Mouse (Mus musculus) heart, postnatal 25 days (tissue): ENCODE measurements around the gene Ogfod3. TPM values are rescaled to one million over a fixed set of nuclear protein-coding genes. Genes with fewer than 3 reads are reported as not detected.

Experiments used
- DNase-seq: peaks from one replicate; pipeline ENCODE4 v3.0.0; 2022; ENCODE audit warnings: low spot score
- intact Hi-C: fragments of 180-260 bp; cut with DNase I; formaldehyde crosslinking; loops from one replicate; pipeline ENCODE4 v1.15.1; 2025
- total RNA-seq, 2 experiments: library from RNA; stranded (reverse); gene quantifications; 2 replicates each; pipeline ENCODE4 v1.2.3; 2021

Gene Ogfod3
- total RNA-seq, 2 experiments from 2014 or later: 14.5 to 14.6 TPM

DNA sequence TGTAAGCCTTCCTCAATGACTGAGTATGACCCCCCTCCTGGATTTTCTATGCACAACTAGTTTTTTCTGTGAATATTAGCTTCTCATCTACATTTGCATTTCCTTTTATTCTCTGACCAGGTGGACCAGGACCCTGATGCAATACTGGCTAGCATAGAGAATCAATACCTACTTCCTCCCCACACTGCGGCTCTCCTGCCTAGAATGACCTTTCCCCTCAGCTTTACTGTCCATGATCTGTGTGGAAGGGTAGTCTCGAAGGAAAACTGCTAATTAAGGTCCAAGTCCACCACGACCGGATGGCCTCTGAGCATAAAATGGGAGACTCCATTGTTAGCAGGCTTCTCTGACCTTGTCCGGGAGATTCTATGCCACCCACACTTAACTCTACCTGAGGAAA is 66.8 kb downstream of the Ogfod3 start:
- intact Hi-C loops: no loop called here
- DNase-seq: no peak

- intact Hi-C loops: no loop called here
- DNase-seq: no peak
Observed at GRCm38 (mm10) chr11:121134600-121134999, 69.9 kb downstream of the Ogfod3 start.

- intact Hi-C loops: no loop called here
- DNase-seq: no peak
Observed at GRCm38 (mm10) chr11:121129616-121130015, 74.9 kb downstream of the Ogfod3 start.

Other genes with a start within 250 kb of the Ogfod3 start
- gene Csnk1d, start 213.4 kb downstream of the Ogfod3 start, total RNA-seq: 10 to 100 TPM; 50.7 to 56.5 TPM
- gene Cd7, start 165.3 kb downstream of the Ogfod3 start, total RNA-seq: under 1 TPM; 0.28 to 0.57 TPM
- gene Sectm1b, start 141.1 kb downstream of the Ogfod3 start, total RNA-seq: not detected
- gene Sectm1a, start 123.5 kb downstream of the Ogfod3 start, total RNA-seq: not detected
- gene Tex19.2, start 86.0 kb downstream of the Ogfod3 start, total RNA-seq: not detected
- not detected for gene Tex19.1, start 58.6 kb downstream of the Ogfod3 start, total RNA-seq
- gene Uts2r, start 44.4 kb downstream of the Ogfod3 start, total RNA-seq: under 1 TPM; 0.34 to 0.81 TPM
- 10 to 100 TPM; 10.2 to 11.0 TPM for gene Hexdc, start 278 bp downstream of the Ogfod3 start, total RNA-seq
- 1 to 10 TPM; 7.8 to 9.5 TPM for gene Cybc1, start 24.6 kb upstream of the Ogfod3 start, total RNA-seq
- gene Narf, start 32.5 kb upstream of the Ogfod3 start, total RNA-seq: 100 to 1,000 TPM in 1 of 2 experiments, 10 to 100 TPM in 1; 97.7 to 123 TPM
- gene Foxk2, start 55.3 kb upstream of the Ogfod3 start, total RNA-seq: 10 to 100 TPM; 19.1 to 20.0 TPM
- gene Wdr45b, start 149.7 kb upstream of the Ogfod3 start, total RNA-seq: 10 to 100 TPM; 32.5 to 34.2 TPM
- gene Rab40b, start 183.5 kb upstream of the Ogfod3 start, total RNA-seq: 1 to 10 TPM; 1.3 to 1.6 TPM
- 1 to 10 TPM; 7.4 to 7.8 TPM for gene Fn3krp, start 216.7 kb upstream of the Ogfod3 start, total RNA-seq
- gene Fn3k, start 230.2 kb upstream of the Ogfod3 start, total RNA-seq: 10 to 100 TPM; 23.7 to 27.6 TPM
- 10 to 100 TPM in 1 of 2 experiments, 1 to 10 TPM in 1; 10.0 to 11.5 TPM for gene Tbcd, start 247.2 kb upstream of the Ogfod3 start, total RNA-seq